Mouse (Mus musculus) c-Kit-positive CD71-positive TER-119-positive erythroid progenitor cells, embryonic 14.5 days (primary cell): ENCODE data around the gene Foxc1.

ENCODE experiments used
- DNase-seq: peaks from one replicate; pipeline ENCODE4 v3.0.0-alpha.2; 2013; ENCODE audit warnings: low spot score

Foxc1 gene

GRCm38 (mm10) chr13:31849258-31849971, 43.0 kb downstream of the Foxc1 start:
- no peak for DNase-seq

- DNase-seq, result no peak
Observed at GRCm38 (mm10) chr13:31853564-31853963, 47.1 kb downstream of the Foxc1 start.

GRCm38 (mm10) chr13:31854000-31854399, 47.6 kb downstream of the Foxc1 start:
- no peak for DNase-seq

GRCm38 (mm10) chr13:31860200-31860599, 53.8 kb downstream of the Foxc1 start:
- DNase-seq, result no peak
